Comparison of ENCODE assay signal across 10 mouse cellular contexts in genomic region chr7:43452609-43453008, GRCm38 (mm10). TPM values are rescaled to one million over a fixed set of nuclear protein-coding genes. Genes with fewer than 3 reads are reported as not detected.
DNase-seq lines count a peak whose midpoint lies in the region; ATAC-seq and TF ChIP-seq lines count a peak whose summit lies in the region.
"Had no signal": no experiment of that assay in that cellular context is flagged by ENCODE, and none has a peak within 500 bp of the region (broad histone marks: within the 10 kb centered on the region; RNA-seq: fewer than 3 reads in every experiment).

No protein-coding gene starts in this region.

- no peak overlapping the region for H3K4me3 ChIP-seq in lung, adult 2 months (replicated peaks; ENCODE audit: extremely low read depth, low read depth, low read length)
- H3K4me3 ChIP-seq: embryonic facial prominence, embryonic 15.5 days; midbrain, embryonic 12.5 days had no signal

- H3K4me1 ChIP-seq in lung, adult 2 months (ENCODE audit: control insufficient read depth, insufficient read depth, low read length): no peaks in the 10 kb centered on the region; the same call in 1 of the 2 replicates
- H3K4me1 ChIP-seq: embryonic facial prominence, embryonic 15.5 days; midbrain, embryonic 12.5 days had no signal

- TF ChIP-seq CTCF in lung, adult 2 months (IDR thresholded peaks at IDR 0.05; ENCODE audit: insufficient read depth, low read length): no peak

- ATAC-seq in common myeloid progenitor, adult 5-6 weeks (replicated peaks; ENCODE audit: low read depth, poor library complexity, severe bottlenecking): peak; percentile 94
- ATAC-seq in inflammation-experienced regulatory T-cells, adult 6 months: no peak

- TF ChIP-seq POLR2A in lung, adult 2 months (IDR thresholded peaks at IDR 0.05; ENCODE audit: borderline replicate concordance, extremely low read depth, low read depth, low read length): no peak

- WGBS in lung, adult 2 months: 51% methylated on average over 4 of the region's 4 CpGs

- DNase-seq in lung, postnatal 10 days: peak; percentile 50
- no peak for DNase-seq in lung, adult 2 months
- peak; percentile 16 for DNase-seq in Muller cell, postnatal 12 days (ENCODE audit: inconsistent ontology term)
- DNase-seq in spleen, postnatal 36 days (ENCODE audit: low spot score in 2 of 2): peak; percentile 64 to 67
- DNase-seq in urinary bladder, postnatal 4 days (ENCODE audit: low spot score in 2 of 2): no peak

RNA-seq across cellular contexts. Expression of gene Gm45233, which starts 8.7 kb away (rescaled TPM):
- polyA plus RNA-seq in lung, adult 2 months (2012; rRNA removed): 1.2 and 1.5 TPM in 2 replicates
- 2.6 and 8.0 TPM in 2 replicates for total RNA-seq in common myeloid progenitor, adult 5-6 weeks (2017)
- not detected for polyA plus RNA-seq in inflammation-experienced regulatory T-cells, adult 6 months (2017; shearing (Covaris generic))

RNA-seq across cellular contexts. Expression of gene Etfb, which starts 8.7 kb away (rescaled TPM):
- 71.4 and 105 TPM in 2 replicates for polyA plus RNA-seq in lung, adult 2 months (2012; rRNA removed)
- 481 and 496 TPM in 2 replicates for total RNA-seq in common myeloid progenitor, adult 5-6 weeks (2017)
- 100 to 1,000 TPM; 173 to 290 (median 214) TPM for polyA plus RNA-seq in inflammation-experienced regulatory T-cells, adult 6 months (2017; shearing (Covaris generic))

RNA-seq across cellular contexts. Expression of gene Vsig10l, which starts 10.3 kb away (rescaled TPM):
- 6.6 and 14.2 TPM in 2 replicates for polyA plus RNA-seq in lung, adult 2 months (2012; rRNA removed)
- 3.9 and 8.6 TPM in 2 replicates for total RNA-seq in common myeloid progenitor, adult 5-6 weeks (2017)
- 1 to 10 TPM; 2.4 to 6.8 (median 2.9) TPM for polyA plus RNA-seq in inflammation-experienced regulatory T-cells, adult 6 months (2017; shearing (Covaris generic))

RNA-seq across cellular contexts. Expression of gene Cldnd2, which starts 12.0 kb away (rescaled TPM):
- polyA plus RNA-seq in lung, adult 2 months (2012; rRNA removed): not detected in 2 replicates
- total RNA-seq in common myeloid progenitor, adult 5-6 weeks (2017): 2.9 TPM in 1 of 2 replicates, not detected in the other
- polyA plus RNA-seq in inflammation-experienced regulatory T-cells, adult 6 months (2017; shearing (Covaris generic)): under 1 TPM in 1 of 3 experiments, not detected in 2; 0.80 TPM
- polyA plus RNA-seq: embryonic facial prominence, embryonic 15.5 days; midbrain, embryonic 12.5 days; urinary bladder, adult 2 months had no signal

RNA-seq across cellular contexts. Expression of gene Nkg7, which starts 15.7 kb away (rescaled TPM):
- polyA plus RNA-seq in lung, adult 2 months (2012; rRNA removed): 17.3 and 19.7 TPM in 2 replicates
- 154 and 175 TPM in 2 replicates for total RNA-seq in common myeloid progenitor, adult 5-6 weeks (2017)
- polyA plus RNA-seq in inflammation-experienced regulatory T-cells, adult 6 months (2017; shearing (Covaris generic)): 1,000 to 10,000 TPM in 1 of 3 experiments, 100 to 1,000 TPM in 2; 132 to 2,523 (median 190) TPM
- polyA plus RNA-seq: midbrain, embryonic 12.5 days had no signal

Comparison
In these comparisons a context has a peak if more than half of its experiments do, and no peak if none do; other contexts are left out.
1. DNase-seq: peak in lung, postnatal 10 days (single experiment), Muller cell, postnatal 12 days (single experiment) and spleen, postnatal 36 days (2 of 2); none in lung, adult 2 months (single experiment) and urinary bladder, postnatal 4 days (0 of 2).